7 mouse cellular contexts compared by ENCODE assay signal in the genomic region with DNA sequence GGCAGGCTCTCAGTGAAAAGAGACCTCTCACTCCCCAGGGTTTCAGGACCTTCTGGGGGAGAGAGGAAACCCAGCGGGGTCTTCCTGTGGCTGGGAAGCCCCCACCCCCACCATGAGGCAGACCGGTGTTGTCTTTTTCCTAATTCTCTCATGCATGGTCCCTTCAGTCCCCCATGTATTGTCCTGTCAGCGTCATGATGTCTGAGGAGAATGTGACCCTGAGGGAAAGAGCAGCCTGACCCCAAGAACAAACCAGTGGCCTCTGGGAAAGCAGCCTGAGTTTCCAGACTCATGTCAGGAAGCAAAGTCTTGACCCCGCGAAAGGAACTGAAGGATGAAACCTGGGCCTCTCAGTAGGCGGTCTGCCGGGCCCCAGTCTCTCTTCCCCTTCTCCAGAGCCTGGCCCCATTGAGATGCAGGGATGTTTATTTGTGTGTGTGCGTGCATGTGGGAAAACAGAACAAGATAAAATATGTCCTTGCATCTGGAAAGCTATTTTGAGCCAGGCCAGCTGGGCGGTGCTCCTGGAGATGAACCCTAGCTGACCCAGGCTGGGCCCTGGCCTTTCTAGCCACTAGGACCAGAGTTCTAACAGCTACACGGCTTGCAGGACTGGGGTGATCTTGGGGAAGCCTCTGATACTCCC.
DNase-seq lines count a peak whose midpoint lies in the region; ATAC-seq lines count a peak whose summit lies in the region.

No protein-coding gene starts in this region.

- intact Hi-C loops in gastrocnemius, postnatal 14 days (cut with DNase I; ENCODE audit: low total_unique reads), result no loop called here

- H3K9me3 ChIP-seq in lung, embryonic 15.5 days, result no peaks in the 10 kb centered on the region

- H3K4me2 ChIP-seq in lung, embryonic 15.5 days, result 0 out of 2 replicates have a peak overlapping the region, but pooled peaks have one; percentile 1

- peak; percentile 52; the same call in 1 of the 2 replicates for ATAC-seq in lung, embryonic 15.5 days (ENCODE audit: borderline replicate concordance, extremely low read depth, low FRiP score, low TSS enrichment)

- H3K4me1 ChIP-seq in lung, embryonic 15.5 days, result peaks cover 34% of the 10 kb centered on the region

- H3K27me3 ChIP-seq in lung, embryonic 15.5 days, result no peaks in the 10 kb centered on the region

- H3K27ac ChIP-seq in lung, embryonic 15.5 days, result peak overlapping the region; percentile 86

- H3K9ac ChIP-seq in lung, embryonic 15.5 days, result no peak overlapping the region

- WGBS in lung, embryonic 15.5 days, result 31% methylated on average over 10 of the region's 10 CpGs

- DNase-seq in adrenal gland, postnatal 25 days, result peak; percentile 34
- peak; percentile 62 for DNase-seq in gastrocnemius, postnatal 14 days
- DNase-seq in kidney, adult 18-20 months, result peak; percentile 60
- no peak for DNase-seq in retina, postnatal 1 day
- no peak for DNase-seq in layer of hippocampus, postnatal 25 days (ENCODE audit: extremely low spot score in 1 of 2, low spot score in 1 of 2)
- no peak for DNase-seq in frontal cortex, postnatal 25 days (ENCODE audit: low spot score in 2 of 2)

- H3K4me3 ChIP-seq in lung, embryonic 15.5 days, result no peak overlapping the region

- no peaks in the 10 kb centered on the region for H3K36me3 ChIP-seq in lung, embryonic 15.5 days

Comparison
In these comparisons a context has a peak if more than half of its experiments do, and no peak if none do; other contexts are left out.
1. DNase-seq: peak in adrenal gland, postnatal 25 days (single experiment), gastrocnemius, postnatal 14 days (single experiment) and kidney, adult 18-20 months (single experiment); none in retina, postnatal 1 day (single experiment), layer of hippocampus, postnatal 25 days (0 of 2) and frontal cortex, postnatal 25 days (0 of 2).